Mouse (Mus musculus) cerebral cortex, adult 2 months (tissue): ENCODE measurements around the gene Plcb2.

Experiments
- WGBS: fragments of 180-500 bp; shearing (Covaris S2); methylation state at CpG from one replicate; pipeline ENCODE4 v1.1.7; 2018; 5-methylcytosine and 5-hydroxymethylcytosine counted together

Plcb2 gene

DNA sequence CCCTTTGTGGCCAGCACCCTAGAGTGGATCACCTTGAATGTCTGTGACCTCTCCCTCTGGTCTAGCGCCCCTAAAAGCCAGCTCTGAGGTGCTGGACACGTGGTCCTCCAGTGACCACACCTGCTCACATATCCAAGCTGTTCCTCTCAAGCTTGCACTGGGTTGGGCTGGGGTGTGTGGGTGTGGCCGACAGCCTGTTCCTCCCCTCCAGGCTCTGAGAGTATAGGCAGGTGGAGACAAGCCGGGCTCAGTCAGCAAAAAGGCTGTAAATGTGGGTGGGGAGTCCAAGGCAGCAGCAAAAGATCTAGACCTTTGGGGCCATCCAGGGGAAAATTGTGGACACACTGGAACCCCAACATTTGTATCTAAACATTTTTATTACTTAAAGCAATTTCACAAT, 69.8 kb downstream of the Plcb2 start:
- WGBS = 54% methylated on average over 4 of the region's 4 CpGs
